Mouse (Mus musculus) heart, embryonic 16.5 days (tissue): Measurements from ENCODE around the gene Slc7a1. TPM values are rescaled to one million over a fixed set of nuclear protein-coding genes. Genes with fewer than 3 reads are reported as not detected.

Experiments
- ATAC-seq: fragments of 200-750 bp; cut with Nextera tagmentation; replicated peaks from 2 replicates; pipeline ENCODE4 v1.8.0; 2017; ENCODE audit warnings: moderate number of reproducible peaks; ENCODE audit not compliant: insufficient read depth, low FRiP score; ENCODE audit errors: extremely low read depth
- H3K27ac ChIP-seq: fragments of 300-500 bp; sonication (generic); 2 replicates; pipeline ENCODE4 v1.5.1; 2014; ENCODE audit warnings: mild to moderate bottlenecking, low read length, control low read depth, moderate library complexity
- H3K27me3 ChIP-seq: fragments of 300-500 bp; sonication (generic); 2 replicates; pipeline ENCODE4 v1.6.1; 2014; ENCODE audit warnings: low read length, mixed read lengths; ENCODE audit not compliant: control insufficient read depth, insufficient read depth
- H3K36me3 ChIP-seq: fragments of 300-500 bp; sonication (generic); 2 replicates; pipeline ENCODE4 v1.6.1; 2014; ENCODE audit not compliant: control insufficient read depth, insufficient read depth
- H3K4me1 ChIP-seq: fragments of 300-500 bp; sonication (generic); 2 replicates; pipeline ENCODE4 v1.6.1; 2014; ENCODE audit warnings: low read length, mixed read lengths; ENCODE audit not compliant: control insufficient read depth, insufficient read depth
- H3K4me2 ChIP-seq: fragments of 300-500 bp; sonication (generic); 2 replicates; pipeline ENCODE4 v1.6.1; 2014; ENCODE audit warnings: low read depth, mild to moderate bottlenecking, control low read depth, low read length
- H3K4me3 ChIP-seq: fragments of 300-500 bp; sonication (generic); 2 replicates; pipeline ENCODE4 v1.5.1; 2014; ENCODE audit warnings: mild to moderate bottlenecking, control low read depth, low read length
- H3K9ac ChIP-seq: fragments of 300-500 bp; sonication (generic); 2 replicates; pipeline ENCODE4 v1.6.1; 2014; ENCODE audit warnings: low read length, control low read depth
- H3K9me3 ChIP-seq: fragments of 300-500 bp; sonication (generic); replicated peaks from 2 replicates; pipeline ENCODE4 v1.6.1; 2016; ENCODE audit warnings: low read length; ENCODE audit not compliant: control insufficient read depth
- whole genome bisulfite sequencing: fragments of 180-500 bp; shearing (Covaris S2); extraction: QIAGEN DNeasy Blood & Tissue Kit; methylation state at CpG from one replicate; pipeline ENCODE4 v1.1.7; 2014; 5-methylcytosine and 5-hydroxymethylcytosine counted together
- polyA plus RNA-seq: library from polyadenylated mRNA; unstranded; fragments of >200 nt; fragmentation: Nextera tagmentation; extraction: Ambion mirVana; gene quantifications from 2 replicates; pipeline ENCODE4 v1.2.1, GENCODE M21; 2015

The Slc7a1 gene
- polyA plus RNA-seq, 1 experiment from 2014 or later = 15.7 TPM

DNA sequence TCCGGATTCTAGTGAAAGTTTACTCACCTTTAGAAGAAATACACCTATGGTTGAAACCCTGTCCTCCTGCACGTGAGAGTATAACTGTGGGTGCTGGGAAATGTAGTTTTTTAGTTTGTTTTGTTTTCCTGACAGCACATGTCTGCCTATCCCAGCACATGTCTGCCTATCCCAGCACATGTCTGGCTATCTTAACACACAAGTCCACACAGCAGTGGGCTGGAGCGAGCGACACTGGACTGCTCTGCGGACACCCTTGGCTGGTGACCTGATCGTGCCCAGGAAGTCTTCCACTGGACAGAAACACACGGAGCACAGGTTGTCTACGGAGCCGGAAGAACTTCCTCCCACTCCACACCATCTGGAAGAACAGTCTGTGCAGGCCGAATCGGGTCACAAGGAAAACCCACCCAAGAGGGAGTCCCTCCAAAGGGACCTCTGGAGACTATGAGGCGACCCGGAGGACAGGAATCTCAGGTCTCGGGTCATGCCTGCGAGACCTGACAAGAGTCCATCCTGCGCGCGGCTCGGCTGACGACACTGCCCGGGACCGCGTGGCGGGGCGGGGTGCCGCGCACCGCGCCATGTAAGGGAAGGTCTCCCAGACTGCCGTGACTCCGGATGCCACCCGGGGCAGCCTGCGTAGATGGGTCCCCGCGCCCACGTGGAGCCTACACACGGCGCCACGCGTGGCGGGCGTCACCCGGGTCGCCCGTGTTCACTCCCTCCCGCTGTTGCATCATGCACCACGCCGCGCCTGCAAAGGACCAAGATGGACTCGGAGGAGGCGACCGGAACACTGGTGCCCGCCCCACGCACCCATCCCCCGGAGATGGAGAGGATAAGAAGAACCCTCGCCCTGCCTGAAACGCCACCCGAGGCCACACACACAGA lies 691 bp downstream of the Slc7a1 start:
- H3K9me3 ChIP-seq = peaks cover 3% of the 10 kb centered on the region
- peak overlapping the region; percentile 71 for H3K27ac ChIP-seq
- ATAC-seq = peak; percentile 77
- H3K4me1 ChIP-seq = peaks cover 18% of the 10 kb centered on the region
- peak overlapping the region; percentile 76 for H3K4me3 ChIP-seq
- WGBS = 1% methylated on average over 55 of the region's 58 CpGs
- H3K9ac ChIP-seq = peak overlapping the region; percentile 83
- 0 out of 2 replicates have a peak, but pooled peaks cover 2% of the 10 kb centered on the region for H3K36me3 ChIP-seq
- H3K4me2 ChIP-seq = peak overlapping the region; percentile 88
- no peaks in the 10 kb centered on the region for H3K27me3 ChIP-seq

DNA sequence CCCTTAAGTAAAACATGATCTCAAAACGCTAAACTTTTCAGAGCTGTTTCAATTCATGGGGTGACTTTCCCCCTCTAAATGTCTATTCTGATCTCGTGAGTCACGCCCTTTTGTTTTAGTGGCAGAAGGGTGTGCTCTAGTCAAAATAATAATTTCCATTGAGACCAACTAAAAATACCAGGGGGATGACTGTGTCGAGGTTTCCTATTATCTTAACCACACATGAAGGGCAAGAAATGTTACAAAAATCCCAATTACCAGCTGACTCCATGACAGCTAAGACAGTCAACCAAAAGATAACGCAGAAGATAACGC lies 1.3 kb downstream of the Slc7a1 start:
- Histone ChIP-seq H3K4me1 (peaks cover 18% of the 10 kb centered on the region), H3K27ac (no peak overlapping the region; the same call in 1 of the 2 replicates), H3K27me3 (no peaks in the 10 kb centered on the region), H3K9ac (peak overlapping the region; percentile 83; the same call in 1 of the 2 replicates), H3K4me3 (peak overlapping the region; percentile 76), H3K4me2 (peak overlapping the region; percentile 88), H3K36me3 (0 out of 2 replicates have a peak, but pooled peaks cover 2% of the 10 kb centered on the region), H3K9me3 (no peaks in the 10 kb centered on the region)
- 50% methylated on average over 6 of the region's 6 CpGs for WGBS
- no peak for ATAC-seq

DNA sequence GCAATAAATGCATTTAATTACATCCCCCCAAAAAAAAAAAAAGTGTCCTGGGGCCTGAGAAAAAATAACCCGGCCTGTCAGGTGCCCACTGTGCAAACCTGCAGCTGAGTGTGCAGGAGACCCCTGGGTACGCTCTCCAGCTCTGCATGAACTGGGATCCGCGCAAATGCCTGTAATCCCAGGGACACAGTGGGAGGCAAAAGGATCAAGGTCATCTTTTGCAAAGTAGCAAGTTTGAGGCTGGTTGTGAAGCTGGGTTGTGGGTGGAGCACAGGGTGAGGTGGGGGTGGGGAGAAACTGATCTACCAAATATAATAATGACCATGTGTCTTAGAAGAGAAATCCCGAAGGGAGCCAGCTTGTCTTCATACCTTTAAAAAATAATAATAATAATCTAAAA lies 1.8 kb downstream of the Slc7a1 start:
- no peaks in the 10 kb centered on the region for H3K27me3 ChIP-seq
- no peak for ATAC-seq
- H3K4me2 ChIP-seq = peak overlapping the region; percentile 29
- H3K4me1 ChIP-seq = peaks cover 18% of the 10 kb centered on the region
- 0 out of 2 replicates have a peak, but pooled peaks cover 2% of the 10 kb centered on the region for H3K36me3 ChIP-seq
- H3K9me3 ChIP-seq = no peaks in the 10 kb centered on the region
- H3K27ac ChIP-seq = no peak overlapping the region
- no peak overlapping the region for H3K4me3 ChIP-seq
- H3K9ac ChIP-seq = no peak overlapping the region
- 63% methylated on average over 5 of the region's 5 CpGs for WGBS

DNA sequence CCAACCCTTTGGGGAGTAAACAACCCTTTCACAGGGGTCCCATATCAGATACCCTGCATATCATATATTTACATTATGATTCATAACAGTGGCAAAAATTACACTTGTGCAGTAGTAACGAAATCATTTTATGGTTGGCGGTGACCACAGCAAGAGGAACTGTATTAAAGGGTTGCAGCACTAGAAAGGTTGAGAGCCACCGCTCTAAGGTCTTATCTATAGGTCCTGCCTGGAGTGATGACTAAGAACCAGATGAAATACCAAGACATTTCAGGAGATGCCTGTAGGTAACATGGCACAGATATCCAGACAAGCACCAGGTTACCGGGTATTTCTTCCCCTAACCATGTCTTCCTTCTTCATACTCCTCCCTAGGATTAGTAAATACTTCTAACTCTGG lies 2.3 kb downstream of the Slc7a1 start:
- WGBS = 82% methylated on average over 4 of the region's 4 CpGs
- Histone ChIP-seq H3K4me1 (peaks cover 18% of the 10 kb centered on the region), H3K9me3 (no peaks in the 10 kb centered on the region), H3K4me2 (no peak overlapping the region), H3K9ac (no peak overlapping the region), H3K4me3 (no peak overlapping the region), H3K27me3 (no peaks in the 10 kb centered on the region), H3K36me3 (0 out of 2 replicates have a peak, but pooled peaks cover 2% of the 10 kb centered on the region), H3K27ac (no peak overlapping the region)
- ATAC-seq = no peak

DNA sequence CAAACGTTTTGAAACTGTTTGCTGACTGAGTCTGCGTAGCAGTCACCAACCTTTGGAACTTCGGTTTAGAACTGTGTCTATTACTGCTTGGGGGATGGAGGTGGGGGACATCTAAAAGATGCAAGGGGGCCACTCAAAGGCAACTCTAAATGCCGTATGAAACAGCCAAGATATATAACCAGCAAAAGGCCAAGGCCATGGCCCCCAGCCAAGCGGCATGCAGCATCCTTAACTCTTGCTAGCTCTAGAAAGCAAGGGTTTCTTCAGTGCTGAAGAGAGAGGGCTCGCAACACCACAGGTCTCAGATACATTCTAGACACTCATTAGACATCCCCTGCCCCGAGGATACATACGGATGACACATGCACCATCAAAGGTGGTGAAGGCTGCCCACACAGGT lies 6.4 kb downstream of the Slc7a1 start:
- H3K36me3 ChIP-seq = 0 out of 2 replicates have a peak, but pooled peaks cover 2% of the 10 kb centered on the region
- no peaks in the 10 kb centered on the region for H3K27me3 ChIP-seq
- 79% methylated on average over 8 of the region's 8 CpGs for WGBS
- no peak overlapping the region for H3K27ac ChIP-seq
- ATAC-seq = no peak
- no peak overlapping the region for H3K9ac ChIP-seq
- no peaks in the 10 kb centered on the region for H3K9me3 ChIP-seq
- H3K4me3 ChIP-seq = no peak overlapping the region
- peaks cover 18% of the 10 kb centered on the region for H3K4me1 ChIP-seq
- H3K4me2 ChIP-seq = no peak overlapping the region

DNA sequence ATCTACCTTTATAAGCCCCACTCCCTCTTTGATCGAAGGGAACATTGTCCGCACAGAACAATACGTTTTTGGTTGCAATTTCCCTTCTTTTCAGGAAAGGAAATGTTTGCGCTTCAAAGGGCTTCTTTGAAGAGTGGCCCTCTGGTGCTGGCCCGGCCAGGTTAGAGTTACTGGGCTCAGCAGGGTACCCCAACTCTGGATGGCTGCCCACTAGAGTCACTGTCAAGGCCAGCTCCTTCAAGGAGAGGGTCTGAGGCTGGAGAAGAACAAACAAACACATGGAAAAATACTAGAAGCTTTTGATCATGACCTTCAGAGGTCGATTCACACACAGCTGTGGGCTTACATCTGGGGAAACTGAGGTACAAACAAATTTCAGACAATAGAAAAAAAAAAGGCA lies 6.9 kb downstream of the Slc7a1 start:
- 84% methylated on average over 6 of the region's 6 CpGs for WGBS
- H3K4me1 ChIP-seq = peaks cover 17% of the 10 kb centered on the region
- H3K9me3 ChIP-seq = 0 out of 2 replicates have a peak, but pooled peaks cover under 1% of the 10 kb centered on the region
- no peak overlapping the region for H3K4me2 ChIP-seq
- H3K27me3 ChIP-seq = no peaks in the 10 kb centered on the region
- no peak overlapping the region for H3K9ac ChIP-seq
- no peak overlapping the region for H3K4me3 ChIP-seq
- H3K36me3 ChIP-seq = 0 out of 2 replicates have a peak, but pooled peaks cover 2% of the 10 kb centered on the region
- ATAC-seq = no peak
- H3K27ac ChIP-seq = no peak overlapping the region

DNA sequence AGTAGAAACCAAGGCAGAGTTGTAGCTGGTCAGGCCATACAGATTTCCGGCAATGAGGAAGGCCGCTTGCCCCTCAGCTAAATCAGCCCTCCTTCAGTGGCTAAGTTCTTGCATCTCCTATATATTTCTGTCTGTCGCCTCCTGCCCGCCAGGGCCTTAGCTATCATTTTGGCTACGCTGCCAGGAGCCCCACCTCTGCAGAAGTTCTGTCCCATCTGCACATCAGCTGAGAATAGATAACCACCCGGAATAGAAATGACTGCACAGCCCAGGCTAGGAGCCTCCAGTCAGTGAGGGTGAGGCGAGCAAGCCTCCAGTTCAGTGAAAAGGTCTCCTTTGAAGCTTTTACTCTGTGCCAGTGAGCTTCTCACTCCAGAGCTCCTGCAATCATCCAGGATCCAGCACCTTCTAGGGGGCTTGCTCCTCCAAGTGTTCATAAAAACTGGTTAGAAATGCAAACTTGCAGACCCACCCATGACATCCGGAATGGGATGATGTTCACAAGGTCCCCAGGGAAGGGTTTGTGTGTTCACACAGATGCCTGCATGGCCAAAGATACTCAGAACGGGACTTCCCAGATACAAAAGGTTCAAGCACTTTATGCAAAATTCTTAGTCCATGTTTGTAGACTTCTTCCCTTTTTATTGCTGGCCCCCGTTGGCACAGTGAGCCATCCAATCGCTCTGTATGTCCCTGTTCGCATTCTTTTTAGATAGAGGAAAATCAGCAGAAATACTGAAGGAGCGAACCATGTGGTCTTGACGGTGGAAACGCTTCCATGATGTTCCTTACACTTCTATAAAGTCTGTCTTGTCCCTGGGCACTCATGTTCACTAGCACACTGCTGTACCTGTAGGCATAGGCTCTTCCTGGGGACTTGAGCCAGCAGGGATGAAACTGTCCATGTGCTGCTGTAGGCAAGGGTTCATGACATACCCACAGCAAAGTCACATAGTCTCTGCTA lies 10.4 kb downstream of the Slc7a1 start:
- Histone ChIP-seq H3K36me3 (no peaks in the 10 kb centered on the region), H3K27ac (no peak overlapping the region), H3K9ac (no peak overlapping the region), H3K9me3 (0 out of 2 replicates have a peak, but pooled peaks cover 3% of the 10 kb centered on the region), H3K4me2 (no peak overlapping the region), H3K4me3 (no peak overlapping the region), H3K27me3 (no peaks in the 10 kb centered on the region), H3K4me1 (peaks cover 19% of the 10 kb centered on the region)
- 76% methylated on average over 15 of the region's 15 CpGs for WGBS
- ATAC-seq = no peak

DNA sequence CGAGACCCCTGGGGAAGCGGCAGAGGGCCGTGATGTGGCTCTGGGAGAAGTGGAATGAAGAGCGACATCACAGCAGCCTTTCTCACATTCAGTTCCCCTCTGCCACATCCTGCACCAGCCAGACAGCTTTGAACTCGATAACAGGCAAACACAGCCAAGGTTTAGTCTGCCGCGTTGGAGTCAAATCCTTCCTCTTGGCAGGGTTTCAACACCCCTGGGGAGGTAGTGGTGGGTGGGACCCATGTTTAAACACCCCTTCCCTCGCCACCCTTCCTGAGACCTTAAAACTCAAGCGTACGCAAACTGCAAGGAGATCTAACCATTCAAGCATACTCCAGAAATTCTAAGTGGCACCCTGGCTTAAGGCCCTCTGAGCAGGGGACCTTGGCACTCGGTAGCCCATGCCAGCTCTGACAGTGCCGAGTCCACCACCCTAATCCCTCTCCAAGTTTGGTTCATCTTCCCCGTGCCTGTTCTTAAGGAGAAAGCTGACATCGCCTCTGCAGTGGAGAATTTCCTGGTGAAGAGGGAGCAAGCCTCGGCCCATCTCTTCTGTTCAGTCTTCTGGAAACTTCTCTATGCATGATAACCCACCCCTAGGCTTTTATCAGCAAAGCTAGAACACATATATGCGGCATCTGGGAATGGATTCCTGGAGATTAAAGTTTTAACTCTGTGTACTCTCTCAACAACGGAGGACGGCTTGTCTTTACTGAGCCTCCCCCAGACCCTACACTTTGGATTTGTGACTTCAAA lies 11.3 kb downstream of the Slc7a1 start:
- 61% methylated on average over 18 of the region's 18 CpGs for WGBS
- H3K27ac ChIP-seq = peak overlapping the region; percentile 31; the same call in 1 of the 2 replicates
- peaks cover 24% of the 10 kb centered on the region for H3K4me1 ChIP-seq
- no peak for ATAC-seq
- no peak overlapping the region for H3K4me3 ChIP-seq
- no peak overlapping the region for H3K9ac ChIP-seq
- H3K9me3 ChIP-seq = 0 out of 2 replicates have a peak, but pooled peaks cover 3% of the 10 kb centered on the region
- H3K4me2 ChIP-seq = no peak overlapping the region
- no peaks in the 10 kb centered on the region for H3K27me3 ChIP-seq
- H3K36me3 ChIP-seq = no peaks in the 10 kb centered on the region
